Mouse (Mus musculus) cerebellum, postnatal 4 days (tissue): ENCODE measurements around the gene Dus1l.
"Not testable (repeated sequence)": the region's sequence is repeated elsewhere in the genome, so short reads cannot be mapped to it uniquely, and the experiment has no call there.

ENCODE experiments used
- DNase-seq, 2 experiments: peaks; one replicate each; pipeline ENCODE4 v3.0.0; 2022; ENCODE audit warnings: low spot score in 2 of 2, mixed read lengths in 1 of 2

Gene Dus1l

DNA sequence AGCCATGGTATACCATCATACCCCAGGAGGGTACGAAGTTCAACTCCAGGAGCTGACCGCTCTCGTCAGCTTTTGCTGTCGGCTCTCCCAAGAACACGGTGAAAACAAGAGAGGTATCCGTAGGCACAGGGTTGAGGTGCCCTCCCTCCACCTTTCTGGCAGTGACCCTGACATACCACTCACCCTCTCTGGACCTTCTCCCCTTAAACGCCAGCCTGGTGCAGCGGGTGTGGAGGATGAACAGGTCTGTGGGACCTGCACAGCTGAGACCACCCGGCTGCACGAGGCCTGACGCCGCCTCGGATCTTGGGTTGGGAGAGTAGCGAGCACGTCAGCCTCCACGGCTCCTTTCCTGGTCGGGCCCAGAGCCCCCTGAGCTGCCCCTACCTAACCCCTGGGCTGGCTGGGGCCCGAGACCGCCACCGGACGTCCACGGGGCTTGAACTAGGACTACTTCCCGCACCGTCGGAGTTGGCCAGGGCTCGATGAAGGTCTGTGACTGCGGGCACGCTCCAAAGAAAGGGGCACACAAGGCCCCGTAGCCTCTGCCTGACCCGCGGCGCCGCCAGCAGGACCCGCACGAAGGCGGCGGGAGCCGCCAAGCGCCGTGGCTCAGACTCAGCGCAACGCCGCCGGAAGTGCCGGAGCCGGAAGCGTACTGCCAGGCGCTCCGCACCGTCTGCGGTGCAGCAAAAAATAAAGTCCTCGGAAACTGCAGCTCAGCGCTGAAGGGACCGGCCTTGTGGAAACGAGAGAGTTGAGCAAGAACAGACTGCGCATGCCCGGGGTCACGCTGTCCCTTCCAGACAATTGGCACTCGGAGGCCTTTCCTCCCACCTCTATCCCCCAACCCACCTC is at the start of gene Dus1l:
Gene Dus1l, minus strand, starts transcription at position 648 of the 858 bp plus-strand sequence.
- DNase-seq = peak; percentile 99

DNA sequence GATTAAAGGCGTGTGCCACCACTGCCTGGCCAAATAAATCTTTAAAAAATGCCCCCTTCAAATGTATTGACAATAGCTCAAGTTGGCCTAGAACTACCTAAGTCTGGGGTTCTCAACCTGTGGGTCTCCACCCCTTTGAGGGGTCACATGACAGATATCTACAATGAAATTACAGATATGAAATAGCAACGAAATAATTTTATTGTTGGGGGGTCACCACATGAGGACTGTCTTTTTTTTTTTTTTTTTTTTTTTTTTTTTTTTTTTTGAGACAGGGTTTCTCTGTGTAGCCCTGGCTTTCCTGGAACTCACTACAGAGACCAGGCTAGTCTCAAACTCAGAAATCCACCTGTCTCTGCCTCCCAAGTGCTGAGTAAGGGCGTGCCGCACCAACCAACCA is 48.1 kb upstream of the Dus1l start:
- no peak for DNase-seq

DNA sequence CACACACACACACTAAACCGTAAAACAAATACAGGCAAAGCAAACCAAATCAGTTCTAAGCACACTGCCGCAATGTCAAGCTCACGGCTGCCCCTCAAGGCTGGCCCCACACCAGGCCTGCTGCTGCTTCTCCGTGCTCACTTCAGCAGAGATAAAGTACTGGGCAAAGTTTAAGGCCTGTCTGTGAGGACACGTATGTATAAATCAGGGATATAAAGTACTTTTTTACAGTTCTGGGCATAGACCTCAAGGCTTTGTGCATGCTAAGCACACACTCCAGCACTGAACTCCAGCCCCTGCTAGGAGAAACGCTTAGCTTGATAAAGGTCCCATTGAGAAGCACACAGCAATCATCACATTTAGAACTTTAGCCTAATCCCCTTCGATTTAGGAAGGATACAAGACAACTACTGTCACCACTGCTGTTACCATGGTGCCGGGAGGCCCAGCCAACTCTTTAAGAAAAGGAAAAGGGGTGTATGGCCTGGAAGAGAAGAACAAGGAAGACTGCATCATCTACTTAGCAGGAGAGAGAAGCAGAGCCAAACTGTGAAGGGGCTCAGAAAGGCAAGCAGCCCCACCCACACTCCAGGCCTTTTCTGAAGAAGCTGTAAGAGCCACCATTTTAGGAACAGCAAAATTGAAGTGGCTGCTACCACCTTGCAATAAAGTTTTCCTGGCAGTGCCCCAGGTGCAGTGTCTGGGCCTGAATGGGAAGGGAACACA is 37.5 kb upstream of the Dus1l start:
- DNase-seq = no peak

DNA sequence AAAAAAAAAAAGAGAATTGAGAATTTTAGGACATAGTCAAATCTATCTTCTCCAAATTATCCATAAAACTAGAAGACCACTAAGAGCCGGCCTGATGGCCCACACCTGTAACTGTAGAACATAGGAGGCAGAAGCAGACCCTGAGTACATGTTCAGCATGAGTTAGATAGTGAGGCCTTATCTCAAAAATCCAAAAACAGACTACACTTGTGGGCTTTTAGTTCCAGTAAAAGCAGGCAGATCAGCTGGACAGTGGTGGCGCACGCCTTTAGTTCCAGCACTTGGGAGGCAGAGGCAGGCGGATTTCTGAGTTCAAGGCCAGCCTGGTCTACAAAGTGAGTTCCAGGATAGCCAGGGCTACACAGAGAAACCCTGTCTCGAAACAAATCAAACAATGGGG is 36.8 kb upstream of the Dus1l start:
- DNase-seq = not testable (repeated sequence)

DNA sequence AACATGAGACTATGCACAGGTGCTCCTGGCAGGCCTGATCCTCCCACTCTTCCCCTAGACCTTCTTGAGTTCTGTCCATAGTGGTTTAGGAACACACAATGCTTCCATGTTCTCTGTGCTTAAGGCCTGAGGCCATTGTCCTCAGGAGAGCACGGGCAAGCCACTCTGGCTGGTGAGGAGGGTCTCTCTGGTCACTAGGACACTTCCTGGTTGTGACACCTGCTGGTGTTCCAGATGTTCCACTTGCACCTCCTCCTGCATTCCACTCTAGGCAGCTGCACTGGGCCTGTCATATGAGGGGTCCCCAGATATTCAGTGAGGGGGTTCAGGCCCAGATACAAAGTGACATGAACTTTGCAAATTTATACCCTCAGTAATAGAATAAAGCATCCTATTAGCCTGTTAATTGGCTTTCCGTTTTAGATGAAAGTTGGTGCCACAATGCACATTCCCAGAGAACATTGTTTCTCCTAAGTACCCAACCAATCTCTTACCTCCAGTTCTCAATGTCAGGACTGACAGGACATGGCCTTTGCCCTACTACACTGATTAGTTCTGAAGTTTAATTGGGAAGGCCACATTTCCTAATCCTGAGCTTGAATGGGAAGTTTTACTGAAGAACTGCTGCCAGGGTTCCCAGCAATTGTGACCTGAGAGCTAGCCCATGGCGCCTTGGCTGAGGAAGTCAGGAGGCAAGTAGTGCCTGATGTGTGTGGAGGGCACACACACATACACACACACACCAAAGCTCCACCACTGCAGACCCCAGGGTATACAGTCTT is 35.6 kb upstream of the Dus1l start:
- no peak for DNase-seq

DNA sequence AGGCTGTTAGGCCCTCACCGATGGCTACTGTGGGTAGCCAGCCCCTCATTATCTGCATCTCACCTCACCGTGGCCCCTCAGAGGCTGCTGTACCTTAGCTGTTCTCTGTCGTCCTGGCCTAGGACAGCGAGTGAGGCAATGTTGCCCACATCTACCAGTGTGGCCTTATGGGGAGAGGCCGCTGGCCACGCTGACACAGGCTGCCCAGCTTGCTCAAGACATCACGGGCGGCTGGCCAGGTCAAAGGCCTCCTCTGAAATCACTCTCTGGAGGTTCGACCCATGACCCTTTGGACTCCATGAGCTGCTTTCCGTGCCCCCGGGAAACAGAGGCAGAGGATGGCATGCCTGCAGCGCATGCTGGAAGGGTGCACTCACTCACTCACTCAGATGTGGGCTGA is 34.5 kb upstream of the Dus1l start:
- DNase-seq = no peak

DNA sequence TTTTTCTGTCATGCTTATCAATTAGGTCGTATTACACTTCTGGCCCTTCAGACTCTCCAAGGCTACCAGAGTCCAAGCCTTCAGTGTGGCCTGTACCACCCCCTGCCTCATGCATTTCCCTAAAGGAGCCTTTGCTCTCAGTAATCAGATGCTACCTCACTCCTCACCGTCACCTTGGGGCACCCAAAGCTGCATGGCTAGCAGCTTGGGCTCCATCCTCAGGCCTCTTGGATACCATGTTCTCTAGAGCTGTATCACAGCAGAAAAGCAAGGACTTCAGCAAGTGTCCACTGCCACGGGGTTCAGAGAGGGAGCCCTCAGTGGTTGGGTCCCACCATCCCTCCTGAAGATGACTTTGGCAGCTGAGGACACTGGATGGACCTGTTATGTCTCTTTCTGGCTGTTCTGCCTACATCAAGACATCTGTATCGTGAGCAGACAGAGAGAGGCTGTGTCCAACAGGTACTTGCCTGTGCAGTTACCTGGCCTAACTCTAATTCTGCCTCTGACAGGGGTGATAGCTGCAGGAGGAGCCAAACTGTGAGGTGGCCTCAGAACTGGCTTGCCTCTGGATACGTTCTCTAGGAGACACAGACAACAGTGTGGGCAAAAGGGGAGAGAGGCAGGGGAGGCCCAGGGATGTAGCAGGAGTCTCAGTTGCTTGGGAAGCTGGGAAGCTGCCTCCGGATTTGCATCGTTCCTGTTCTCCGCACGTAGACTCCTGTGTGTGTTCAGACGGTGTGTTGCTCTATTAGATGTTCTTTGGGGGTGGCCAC is 33.7 kb upstream of the Dus1l start:
- no peak for DNase-seq

DNA sequence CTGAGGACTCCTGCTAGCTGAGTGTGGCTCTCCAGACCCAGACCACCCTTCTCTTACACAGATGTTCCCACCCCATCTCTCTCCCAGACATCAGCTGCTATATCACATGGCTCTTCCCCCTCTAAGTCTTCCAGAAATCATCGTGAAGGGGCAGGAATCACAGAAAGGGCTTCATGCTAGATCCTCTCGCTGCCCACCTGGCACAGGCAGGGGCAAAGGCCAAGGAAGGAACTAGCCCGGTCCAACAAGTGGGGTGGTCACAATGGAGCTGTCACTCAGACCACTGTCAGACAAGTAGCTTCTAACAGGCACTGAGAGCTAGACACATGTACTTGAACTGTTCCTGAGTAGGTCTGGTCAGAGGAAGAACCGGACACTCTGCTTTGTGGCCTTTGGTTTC is 32.2 kb upstream of the Dus1l start:
- no peak for DNase-seq

DNA sequence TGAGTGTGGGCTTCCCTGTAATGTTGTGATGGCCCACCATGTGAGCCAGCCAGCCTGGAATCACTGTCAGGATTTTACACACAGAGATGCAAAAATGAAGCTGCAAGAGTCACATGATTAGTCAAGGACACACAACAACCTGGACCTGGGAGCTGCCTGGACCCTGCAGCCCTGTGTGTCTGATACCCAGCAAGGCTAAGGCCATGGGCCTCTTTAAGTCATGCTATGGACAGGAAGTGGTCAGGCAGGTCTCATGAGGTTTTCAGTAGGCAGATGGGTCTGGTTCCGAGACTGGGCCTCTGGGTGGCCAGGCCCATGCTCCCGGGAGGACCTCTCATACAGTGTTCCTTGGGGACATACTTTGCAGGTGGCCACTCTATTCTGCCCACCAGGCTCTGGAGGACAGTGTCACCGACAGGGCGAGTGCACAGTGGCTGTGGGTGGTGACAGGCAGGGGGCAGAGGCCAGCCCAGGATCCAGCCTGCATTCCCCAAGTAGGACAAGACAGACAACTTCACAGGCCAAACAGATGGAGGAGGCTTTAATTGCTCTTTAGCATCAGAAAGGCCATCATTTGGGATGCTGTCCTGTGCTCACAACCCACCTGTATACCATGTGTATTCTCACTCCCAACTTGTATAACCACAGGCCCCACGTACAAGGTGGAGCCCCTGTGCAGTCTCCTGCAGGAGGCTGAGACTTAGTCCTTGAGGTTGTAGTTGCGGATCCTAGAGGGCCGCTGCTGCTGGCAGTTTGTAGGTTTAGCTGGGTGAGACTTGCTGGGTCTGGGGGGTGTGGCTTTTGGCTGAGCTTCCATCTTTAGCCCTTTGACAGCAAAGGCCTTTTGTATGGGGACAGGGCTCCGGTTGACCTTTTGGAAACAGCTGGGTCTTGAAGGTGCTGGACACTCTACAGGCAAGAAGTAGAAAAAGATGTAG is 30.1 kb upstream of the Dus1l start:
- no peak for DNase-seq

DNA sequence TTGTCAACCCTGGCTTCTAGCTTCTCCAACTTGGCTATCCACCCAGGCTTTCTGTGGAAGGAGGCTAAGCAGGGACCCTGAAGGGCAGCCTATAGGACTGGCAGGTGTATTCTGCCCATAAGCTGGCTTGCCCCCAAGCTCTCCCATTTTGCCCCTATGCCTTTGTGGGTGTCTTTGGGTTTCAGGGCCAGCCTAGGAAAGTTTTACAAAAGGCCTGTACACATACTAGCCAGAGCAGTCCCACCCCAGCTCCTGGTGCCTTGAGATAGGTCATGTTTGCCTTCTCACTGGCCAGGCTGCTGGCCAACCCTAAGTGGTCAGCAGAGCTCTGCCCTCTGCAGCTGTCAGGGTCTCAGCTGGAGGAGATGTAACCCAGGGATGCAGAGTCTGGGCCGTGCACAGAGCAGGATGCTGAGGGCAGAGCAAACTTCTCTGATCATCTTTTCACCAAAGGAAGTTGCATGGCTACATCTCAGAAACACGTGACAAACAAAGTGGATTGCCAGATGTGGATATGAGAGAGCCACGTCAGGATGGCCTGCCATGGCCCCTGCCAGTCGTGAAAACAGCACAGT is 29.2 kb upstream of the Dus1l start:
- no peak for DNase-seq

DNA sequence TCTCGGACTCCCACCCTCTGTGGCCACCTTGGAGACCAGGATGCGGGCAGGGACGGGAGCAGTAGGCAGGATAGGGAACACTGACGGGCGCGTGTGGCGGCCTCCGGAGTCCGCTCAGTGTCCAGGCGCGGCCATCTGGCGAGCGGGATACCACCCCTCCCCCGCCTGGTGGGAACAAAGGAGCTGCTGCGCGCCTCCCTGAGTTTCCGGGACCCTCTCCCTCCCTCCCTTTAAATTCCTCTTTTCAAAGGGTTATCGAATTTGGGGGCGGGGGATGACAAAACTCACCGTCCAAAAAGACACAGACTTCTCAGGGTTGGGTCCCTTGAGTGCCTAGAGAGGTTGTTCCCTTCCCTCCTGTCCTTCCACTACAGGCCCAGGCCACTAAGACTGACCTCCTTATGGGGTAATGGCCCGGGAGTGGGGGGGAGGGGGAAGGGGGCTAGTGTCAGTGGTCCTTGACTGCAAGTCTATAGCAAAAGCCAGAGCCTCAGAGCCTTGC is 28.6 kb upstream of the Dus1l start:
- no peak for DNase-seq

DNA sequence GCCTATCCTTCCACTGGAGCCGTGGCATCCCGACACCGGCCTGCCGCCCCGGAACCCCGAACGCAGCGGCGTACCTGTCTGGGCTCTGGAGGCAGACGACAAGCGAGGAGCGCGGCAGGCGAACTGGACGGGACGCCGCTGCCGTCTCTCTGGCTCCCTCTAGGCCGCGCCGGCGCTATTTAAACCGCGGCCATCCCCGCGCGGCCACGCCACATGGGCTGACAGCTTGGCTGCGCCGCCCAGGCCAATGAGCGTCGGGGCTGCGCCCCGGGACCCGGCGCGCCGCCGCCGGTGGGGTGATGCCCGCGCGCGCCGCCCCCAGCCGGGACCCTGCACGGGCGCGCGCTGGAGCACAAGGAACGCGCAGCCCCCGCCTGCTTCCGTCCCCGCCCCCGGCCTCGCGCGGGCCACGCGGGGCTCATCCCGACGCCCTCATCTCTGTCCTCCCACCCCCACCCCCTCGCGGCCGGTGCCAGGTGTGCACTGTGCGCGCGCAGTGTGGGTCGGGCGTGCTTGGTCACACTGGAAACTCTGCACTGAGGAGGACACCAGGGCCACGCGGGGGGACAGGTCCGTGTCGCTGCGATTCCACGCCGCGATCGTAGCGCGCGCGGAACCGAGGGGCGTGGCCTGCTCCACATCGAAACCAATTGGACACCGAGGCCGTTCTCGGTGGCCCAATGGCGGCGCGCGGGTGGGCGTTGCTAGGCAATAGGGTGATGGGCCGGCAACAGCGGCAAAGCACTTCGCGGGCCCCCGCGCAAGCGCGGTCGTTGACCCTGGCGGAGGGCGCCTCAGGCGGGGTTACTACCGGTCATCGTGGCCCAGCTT is 28.0 kb upstream of the Dus1l start, which contains the start of gene Fasn:
Gene Fasn, minus strand, starts transcription at position 592 of the 831 bp plus-strand sequence.
- DNase-seq = peak; percentile 97 to 99

DNA sequence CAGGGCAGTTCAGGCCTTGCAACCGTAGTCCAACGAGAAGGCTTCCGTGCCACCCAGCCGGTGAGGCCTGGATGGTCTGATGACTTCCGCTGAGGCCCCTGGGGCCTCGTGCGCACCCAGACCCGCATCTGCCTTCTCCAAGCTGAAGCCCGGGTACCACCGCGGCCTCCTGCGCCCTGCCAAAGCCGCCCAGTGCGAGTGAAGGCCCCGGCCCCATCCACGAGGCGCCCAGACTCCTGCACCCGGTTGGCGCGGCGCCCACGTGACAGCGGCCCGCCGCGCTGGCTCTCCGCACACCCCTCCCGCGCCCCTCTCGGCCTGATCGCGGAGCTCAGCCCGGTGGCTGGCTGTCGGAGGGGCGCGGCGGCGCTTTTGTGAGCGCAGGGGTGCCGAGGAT is 27.3 kb upstream of the Dus1l start:
- DNase-seq = no peak

DNA sequence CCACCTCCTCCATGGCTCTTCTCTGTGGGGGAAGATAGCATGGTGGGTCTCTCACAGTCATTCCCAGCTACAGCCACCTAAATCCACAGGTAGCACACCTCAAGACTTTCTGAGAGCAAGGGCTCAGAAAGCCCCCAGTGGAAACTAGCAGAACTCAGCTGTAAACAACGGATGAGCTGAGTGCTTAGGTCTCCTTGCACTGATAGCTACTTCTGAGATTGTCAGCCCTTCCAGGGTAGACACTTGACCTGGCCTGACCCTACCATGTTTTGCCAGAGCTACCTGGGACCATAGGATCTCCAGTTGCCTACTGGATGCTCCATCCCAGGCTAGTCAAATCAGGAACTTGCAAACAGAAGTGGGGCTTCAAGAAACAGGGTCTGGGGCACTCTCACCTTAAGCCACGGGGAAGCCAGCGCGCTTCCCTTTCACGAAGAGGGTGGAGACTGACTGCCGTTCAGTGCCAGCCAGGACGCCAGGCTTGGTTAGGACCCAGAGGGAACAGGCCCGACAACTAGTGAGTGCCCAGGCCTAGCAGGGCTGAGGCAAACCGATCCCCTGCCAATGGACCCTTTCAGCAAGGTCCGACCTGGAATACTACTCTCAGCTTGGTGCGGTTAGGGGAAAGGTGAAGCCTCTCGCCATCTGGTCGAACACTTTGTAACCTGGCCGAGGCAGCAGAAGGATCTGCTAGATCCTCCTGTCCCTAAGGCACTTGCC is 26.8 kb upstream of the Dus1l start:
- peak in 1 of 2 experiments; percentile 16 for DNase-seq

DNA sequence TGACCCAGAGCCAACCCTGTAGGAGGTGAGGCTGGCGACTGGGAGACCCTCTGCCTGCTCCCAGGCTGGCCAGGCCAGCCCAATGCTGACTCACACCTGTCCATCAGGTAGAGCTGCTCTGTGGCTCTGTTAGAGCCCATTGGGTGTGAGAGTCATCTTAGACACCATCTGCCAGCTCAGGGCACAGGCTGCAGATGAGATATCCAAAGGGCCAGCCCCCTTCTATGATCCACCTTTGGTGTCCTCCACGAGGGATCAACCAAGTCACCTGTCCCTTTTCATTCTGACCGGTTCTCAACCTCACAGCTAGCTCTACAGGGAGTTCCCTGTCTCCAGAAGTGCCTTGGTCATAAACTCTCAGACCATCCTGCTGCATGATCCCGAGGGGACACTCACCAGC is 26.1 kb upstream of the Dus1l start:
- DNase-seq = no peak

DNA sequence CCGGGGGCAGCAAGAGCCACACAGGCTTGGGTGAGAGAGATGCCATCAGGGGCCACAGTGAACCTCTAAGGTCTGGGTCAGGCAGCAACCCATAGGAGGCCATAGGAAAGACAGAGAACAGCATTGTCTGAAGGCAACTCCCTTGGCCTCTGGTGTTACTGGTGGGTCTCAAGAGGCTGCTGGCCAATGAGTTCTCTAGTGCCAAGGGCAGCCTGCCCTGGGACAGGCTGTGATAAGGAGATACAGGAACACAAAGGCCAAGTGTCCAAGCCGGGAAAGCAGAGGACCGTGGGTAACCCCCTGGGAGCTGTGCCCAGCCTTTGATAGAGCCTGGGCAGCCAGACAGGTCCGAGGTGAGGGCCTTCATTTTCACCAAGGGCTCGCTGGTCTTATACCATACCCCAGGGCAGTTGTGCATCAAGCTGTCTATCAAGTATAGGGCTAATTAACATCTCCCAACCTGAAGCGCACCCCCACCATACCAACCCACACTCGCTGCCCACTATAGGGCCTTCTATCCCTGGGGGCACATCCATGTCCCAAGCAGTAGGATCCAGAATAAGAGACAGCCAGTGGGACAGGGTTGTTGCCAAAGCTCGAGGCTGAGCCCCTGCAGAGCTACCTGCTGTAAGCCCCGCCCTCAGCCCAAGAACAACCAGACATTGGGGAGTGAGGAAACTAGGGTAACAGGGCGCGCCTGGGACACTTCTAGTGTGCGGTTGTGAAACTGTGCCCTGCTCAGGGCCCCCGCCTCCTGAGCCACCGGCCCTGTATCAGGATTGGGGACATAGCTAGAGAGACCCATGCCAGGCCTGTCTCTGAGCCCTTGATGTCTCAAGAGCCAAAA is 25.1 kb upstream of the Dus1l start:
- DNase-seq = peak in 1 of 2 experiments; percentile 19

DNA sequence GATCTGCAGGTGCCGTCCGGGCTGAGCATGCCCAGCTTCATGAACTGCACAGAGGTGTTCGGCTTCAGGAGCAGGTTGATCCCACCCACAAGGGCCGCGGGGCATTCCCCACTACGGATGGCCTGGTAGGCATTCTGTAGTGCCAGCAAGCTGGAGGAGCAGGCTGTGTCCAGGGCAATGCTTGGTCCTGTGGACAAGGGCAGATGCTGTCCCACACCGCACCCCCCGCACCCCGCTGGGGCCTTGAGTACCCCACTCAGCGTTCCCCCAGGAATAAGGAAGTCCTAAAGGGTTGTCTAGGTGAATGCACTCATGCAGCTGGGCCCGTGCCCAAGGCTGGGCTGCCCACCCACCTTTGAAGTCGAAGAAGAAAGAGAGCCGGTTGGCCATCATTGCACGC is 24.3 kb upstream of the Dus1l start:
- DNase-seq = peak in 1 of 2 experiments; percentile 19
